In genomic region chr1:22487270-22487864, GRCm38 (mm10) we compare ENCODE assay signal across 10 mouse cellular contexts.
DNase-seq lines count a peak whose midpoint lies in the region; ATAC-seq and TF ChIP-seq lines count a peak whose summit lies in the region.
"Had no signal": no experiment of that assay in that cellular context is flagged by ENCODE, and none has a peak within 500 bp of the region (broad histone marks: within the 10 kb centered on the region; RNA-seq: fewer than 3 reads in every experiment).

No protein-coding gene starts in this region.

- peak; percentile 32 to 41 for DNase-seq in cerebellum, postnatal 14 days
- no peak for DNase-seq in cerebellum, adult 9-11 months
- DNase-seq in left cerebral cortex, postnatal 14 days (ENCODE audit: low spot score in 2 of 2) = peak; percentile 37 to 55
- DNase-seq in left cerebral cortex, adult 9 months (ENCODE audit: low spot score in 2 of 2) = no peak
- peak; percentile 65 for DNase-seq in embryo, embryonic 10 days (ENCODE audit: low spot score)
- DNase-seq in midbrain, postnatal 0 days (ENCODE audit: low spot score) = peak; percentile 67
- DNase-seq in thymus, adult 2 months = no peak
- no peak for DNase-seq in adrenal gland, adult (ENCODE audit: inconsistent age in 2 of 2, low spot score in 1 of 2)
- DNase-seq: kidney, adult 18-20 months; right cerebral cortex, postnatal 25 days had no signal

- no peak for TF ChIP-seq POLR2A in thymus, adult 2 months (IDR thresholded peaks at IDR 0.05; ENCODE audit: control insufficient read depth, extremely low read depth, insufficient read depth, low read length, poor library complexity)

- H3K9me3 ChIP-seq in midbrain, postnatal 0 days (ENCODE audit: low read length) = no peaks in the 10 kb centered on the region

- ATAC-seq in midbrain, postnatal 0 days (ENCODE audit: low FRiP score) = no peak

- TF ChIP-seq CTCF in midbrain, postnatal 0 days (IDR thresholded peaks at IDR 0.05) = peak; percentile 74
- TF ChIP-seq CTCF in thymus, adult 2 months (IDR thresholded peaks at IDR 0.05; ENCODE audit: borderline replicate concordance, control insufficient read depth, extremely low read depth, insufficient read depth, low read length, poor library complexity) = no peak

- no peak overlapping the region for H3K9ac ChIP-seq in midbrain, postnatal 0 days (replicated peaks; ENCODE audit: low read length, poor library complexity, severe bottlenecking)

- no peak overlapping the region for H3K4me2 ChIP-seq in midbrain, postnatal 0 days (ENCODE audit: low read depth, low read length, poor library complexity, severe bottlenecking)

- H3K4me3 ChIP-seq in midbrain, postnatal 0 days (ENCODE audit: low read depth, low read length) = no peak overlapping the region
- H3K4me3 ChIP-seq in thymus, adult 2 months (ENCODE audit: control insufficient read depth, insufficient read depth, low read length) = no peak overlapping the region

- H3K4me1 ChIP-seq in midbrain, postnatal 0 days (ENCODE audit: insufficient read depth, low read length) = no peaks in the 10 kb centered on the region
- H3K4me1 ChIP-seq in thymus, adult 2 months (replicated peaks; ENCODE audit: control insufficient read depth, insufficient read depth, low read length) = no peaks in the 10 kb centered on the region

- intact Hi-C loops in left cerebral cortex, postnatal 14 days (cut with DNase I) = no loop called here

- H3K27me3 ChIP-seq in midbrain, postnatal 0 days (ENCODE audit: insufficient read depth, low read length) = no peaks in the 10 kb centered on the region
- no peaks in the 10 kb centered on the region for H3K27me3 ChIP-seq in thymus, adult 2 months (ENCODE audit: control insufficient read depth, insufficient read depth, low read length)

- no peak overlapping the region for H3K27ac ChIP-seq in midbrain, postnatal 0 days (ENCODE audit: low read depth, low read length)
- no peak overlapping the region for H3K27ac ChIP-seq in thymus, adult 2 months (ENCODE audit: control insufficient read depth, insufficient read depth, low read length)

- 47% methylated on average over 7 of the region's 7 CpGs for WGBS in midbrain, postnatal 0 days
- WGBS in thymus, adult 2 months = 51% methylated on average over 7 of the region's 7 CpGs

- H3K36me3 ChIP-seq in midbrain, postnatal 0 days (ENCODE audit: insufficient read depth, low read length) = no peaks in the 10 kb centered on the region
- H3K36me3 ChIP-seq in thymus, adult 2 months (ENCODE audit: control insufficient read depth, insufficient read depth, low read length) = no peaks in the 10 kb centered on the region

Comparison
In these comparisons a context has a peak if more than half of its experiments do, and no peak if none do; other contexts are left out.
1. DNase-seq: peak in cerebellum, postnatal 14 days (2 of 2), left cerebral cortex, postnatal 14 days (2 of 2), embryo, embryonic 10 days (single experiment) and midbrain, postnatal 0 days (single experiment); none in cerebellum, adult 9-11 months (single experiment), left cerebral cortex, adult 9 months (0 of 2), thymus, adult 2 months (single experiment) and adrenal gland, adult (0 of 2).